Mouse (Mus musculus): ENCODE data around the gene Zfp534. TPM values are rescaled to one million over a fixed set of nuclear protein-coding genes. Genes with fewer than 3 reads are reported as not detected.
"Not testable (repeated sequence)": the region's sequence is repeated elsewhere in the genome, so short reads cannot be mapped to it uniquely, and the experiment has no call there.

The Zfp534 gene
- not detected in 2 replicates for polyA plus RNA-seq (2016; fragmentation: Nextera tagmentation; extraction: Ambion mirVana)

GRCm38 (mm10) chr4:147702453-147702852 is at the start of gene Zfp534:
Gene Zfp534, minus strand, starts transcription at chr4:147702553.
- not testable (repeated sequence) for H3K4me2 ChIP-seq (replicated peaks); H3K9me3 ChIP-seq (replicated peaks); H3K36me3 ChIP-seq; H3K27me3 ChIP-seq; ATAC-seq (ENCODE audit: low FRiP score); H3K4me1 ChIP-seq; H3K27ac ChIP-seq; H3K4me3 ChIP-seq; H3K9ac ChIP-seq
- WGBS: 86% methylated on average over 3 of the region's 3 CpGs

DNA sequence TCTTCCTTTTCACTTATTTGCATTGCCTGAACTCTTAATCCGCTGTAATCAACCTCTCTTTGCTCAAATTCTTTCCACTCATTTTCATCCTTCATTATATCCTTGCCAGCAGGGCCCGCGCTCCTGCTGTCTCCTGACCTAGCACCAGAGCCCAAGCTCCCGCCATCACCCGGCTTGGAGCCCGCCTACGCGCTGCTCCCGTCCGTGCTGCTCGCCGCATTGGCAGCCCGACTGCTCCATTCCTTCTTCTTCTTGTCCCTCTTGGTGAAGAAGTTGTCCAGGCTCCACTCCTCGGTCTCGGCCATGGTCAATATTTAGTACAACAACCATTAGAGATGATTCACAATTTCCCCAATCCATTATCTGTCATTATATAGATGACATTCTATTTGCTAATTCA is 43.9 kb upstream of the Zfp534 start:
- 93% methylated on average over 14 of the region's 15 CpGs for WGBS
- H3K27ac ChIP-seq; H3K27me3 ChIP-seq; H3K9me3 ChIP-seq (replicated peaks); H3K36me3 ChIP-seq; ATAC-seq (ENCODE audit: low FRiP score); H3K4me3 ChIP-seq; H3K4me2 ChIP-seq (replicated peaks); H3K4me1 ChIP-seq; H3K9ac ChIP-seq: not testable (repeated sequence)

DNA sequence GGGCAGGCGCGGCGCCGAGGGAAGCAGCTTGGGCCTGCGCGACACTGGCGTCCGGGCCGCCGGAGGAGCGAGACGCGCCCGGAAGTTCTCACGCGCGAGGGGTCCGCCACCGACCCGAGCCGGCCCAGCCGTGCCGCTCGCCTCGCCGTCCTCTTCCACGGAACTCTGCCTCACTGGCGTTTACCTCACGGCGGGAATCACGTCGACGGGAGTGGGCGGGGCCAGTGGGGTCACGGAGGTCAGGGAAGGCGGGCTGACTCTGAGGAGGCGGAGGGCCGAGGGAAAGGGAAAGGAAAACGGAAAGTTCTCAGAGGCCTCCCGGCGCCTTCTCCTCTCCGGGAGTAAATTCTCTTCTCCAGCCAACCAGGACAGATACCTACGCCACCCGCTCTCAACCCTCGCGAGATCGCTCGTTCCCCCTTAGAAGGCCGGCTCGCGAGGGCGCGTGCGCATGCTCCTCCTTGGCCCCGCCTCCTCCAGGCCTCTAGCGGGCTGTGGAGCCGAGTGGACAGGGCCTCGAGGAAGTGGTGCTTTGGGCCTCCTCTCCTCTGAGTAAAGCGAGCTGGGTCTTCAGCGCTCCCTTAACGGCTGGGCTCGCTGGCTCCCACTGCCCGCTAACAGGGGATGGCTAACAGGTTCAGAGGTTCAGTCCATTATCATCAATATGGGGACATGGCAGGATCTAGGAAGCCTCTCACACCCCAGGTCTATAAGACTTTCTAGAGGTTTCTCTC is 36.5 kb upstream of the Zfp534 start:
- 0 out of 2 replicates have a peak overlapping the region, but pooled peaks have one; percentile 18 for H3K9ac ChIP-seq
- H3K36me3 ChIP-seq; H3K27me3 ChIP-seq; H3K4me1 ChIP-seq; H3K9me3 ChIP-seq (replicated peaks); ATAC-seq (ENCODE audit: low FRiP score); H3K27ac ChIP-seq: not testable (repeated sequence)
- peak overlapping the region; percentile 48 for H3K4me2 ChIP-seq (replicated peaks)
- WGBS: 28% methylated on average over 62 of the region's 63 CpGs
- peak overlapping the region; percentile 34 for H3K4me3 ChIP-seq

- not testable (repeated sequence) for H3K36me3 ChIP-seq; ATAC-seq (ENCODE audit: low FRiP score); H3K9ac ChIP-seq; H3K4me3 ChIP-seq; H3K9me3 ChIP-seq (replicated peaks); H3K4me1 ChIP-seq; H3K4me2 ChIP-seq (replicated peaks); H3K27me3 ChIP-seq; H3K27ac ChIP-seq
- 88% methylated on average over 5 of the region's 5 CpGs for WGBS
Observed at GRCm38 (mm10) chr4:147655245-147655644, 47.1 kb downstream of the Zfp534 start.

DNA sequence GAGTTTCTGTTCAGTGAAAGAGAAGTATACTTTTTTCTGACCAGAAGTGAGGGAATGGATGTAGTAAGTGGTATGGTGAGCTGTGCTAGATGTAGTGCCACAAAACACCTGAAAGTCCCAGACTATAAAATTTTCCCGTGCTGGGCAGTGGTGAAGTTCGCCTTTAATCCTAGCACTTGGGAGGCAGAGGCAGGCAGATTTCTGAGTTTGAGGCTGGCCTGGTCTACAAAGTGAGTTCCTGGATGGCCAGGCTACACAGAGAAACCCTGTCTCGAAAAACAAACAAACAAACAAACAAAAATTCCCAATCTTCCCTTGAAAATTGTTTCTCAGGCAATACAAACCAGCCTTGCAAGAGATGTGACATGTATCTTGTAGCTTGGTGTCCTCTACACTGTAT is 54.9 kb downstream of the Zfp534 start:
- not testable (repeated sequence) for ATAC-seq (ENCODE audit: low FRiP score); H3K27ac ChIP-seq; H3K4me2 ChIP-seq (replicated peaks); H3K4me3 ChIP-seq; H3K4me1 ChIP-seq; H3K27me3 ChIP-seq; H3K9ac ChIP-seq; H3K9me3 ChIP-seq (replicated peaks); H3K36me3 ChIP-seq
- no CpG with 5 or more reads among the region's 3 CpGs for WGBS

- H3K27ac ChIP-seq; ATAC-seq (ENCODE audit: low FRiP score): not testable (repeated sequence)
Observed at GRCm38 (mm10) chr4:147642413-147642812, 59.9 kb downstream of the Zfp534 start, which contains the start of gene Zfp979. Gene Zfp979, minus strand, starts transcription at chr4:147642513.

DNA sequence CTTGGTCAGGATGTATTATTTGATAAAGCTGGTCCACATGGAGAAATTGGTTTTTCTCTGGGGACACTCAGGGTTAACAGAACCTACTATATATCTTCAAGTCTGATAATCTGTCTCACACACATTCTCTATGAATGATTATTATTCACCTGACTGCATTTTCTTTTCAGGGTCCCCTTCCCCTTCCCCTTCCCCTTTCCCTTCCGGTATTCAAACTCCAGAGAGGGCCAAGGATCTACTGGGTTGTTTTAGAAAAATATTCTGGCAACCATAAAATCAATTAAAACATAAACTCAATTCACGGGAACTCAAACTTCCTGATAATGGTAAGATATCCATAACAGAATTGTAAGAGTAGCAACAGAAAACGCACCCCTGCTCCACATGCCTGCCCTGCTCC is 60.4 kb downstream of the Zfp534 start:
- not testable (repeated sequence) for H3K9ac ChIP-seq; H3K9me3 ChIP-seq (replicated peaks); H3K4me3 ChIP-seq; H3K27me3 ChIP-seq; H3K4me1 ChIP-seq; H3K27ac ChIP-seq; ATAC-seq (ENCODE audit: low FRiP score); H3K4me2 ChIP-seq (replicated peaks); H3K36me3 ChIP-seq
- 49% methylated on average over 2 of the region's 3 CpGs for WGBS

More at GRCm38 (mm10) chr4:147642413-147642812, 59.9 kb downstream of the Zfp534 start, which contains the start of gene Zfp979:
- WGBS: no CpG with 5 or more reads among the region's 6 CpGs
- H3K9me3 ChIP-seq (replicated peaks); H3K9ac ChIP-seq; H3K4me2 ChIP-seq (replicated peaks); H3K4me1 ChIP-seq; H3K4me3 ChIP-seq; H3K27me3 ChIP-seq; H3K36me3 ChIP-seq: not testable (repeated sequence)

DNA sequence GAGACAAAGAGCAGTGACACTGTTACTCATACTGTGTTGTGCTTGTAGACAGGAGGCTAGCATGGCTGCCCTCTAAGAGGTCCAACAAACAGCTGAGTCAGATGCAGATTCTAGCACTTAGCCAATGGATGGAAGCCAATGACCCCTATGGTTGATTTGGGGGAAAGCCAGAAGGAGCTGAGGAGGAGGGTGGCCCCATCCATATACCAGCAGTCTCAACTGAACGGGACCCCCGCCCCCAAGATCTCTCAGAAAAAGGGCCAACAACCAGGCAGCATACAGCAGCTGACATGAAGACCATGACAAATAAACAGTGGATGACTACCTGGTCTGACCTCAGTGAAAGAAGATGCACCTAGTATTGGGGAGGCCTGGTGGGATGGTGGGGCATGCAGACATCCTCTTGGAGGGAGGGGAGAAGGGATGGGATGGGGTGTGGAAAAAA is 68.5 kb downstream of the Zfp534 start:
- H3K9me3 ChIP-seq (replicated peaks); H3K9ac ChIP-seq; H3K4me1 ChIP-seq; H3K27me3 ChIP-seq; H3K4me3 ChIP-seq; H3K36me3 ChIP-seq; H3K4me2 ChIP-seq (replicated peaks); H3K27ac ChIP-seq: not testable (repeated sequence)
- peak; percentile 72 for ATAC-seq (ENCODE audit: low FRiP score)
- no CpG with 5 or more reads among the region's 2 CpGs for WGBS

Other genes starting within 250 kb of the Zfp534 start
- 8.5 and 9.8 TPM in 2 replicates for gene Zfp982, start 210.1 kb downstream of the Zfp534 start, polyA plus RNA-seq (2016; fragmentation: Nextera tagmentation; extraction: Ambion mirVana)
- gene Gm16503, start 162.3 kb downstream of the Zfp534 start, polyA plus RNA-seq (2016; fragmentation: Nextera tagmentation; extraction: Ambion mirVana): 0.32 and 0.64 TPM in 2 replicates
- gene Zfp985, start 149.3 kb downstream of the Zfp534 start, polyA plus RNA-seq (2016; fragmentation: Nextera tagmentation; extraction: Ambion mirVana): 0.10 TPM in 1 of 2 replicates, not detected in the other
- 2.4 and 2.8 TPM in 2 replicates for gene Zfp979, start 60.0 kb downstream of the Zfp534 start, polyA plus RNA-seq (2016; fragmentation: Nextera tagmentation; extraction: Ambion mirVana)
- 6.6 TPM in 2 replicates for gene Zfp984, start 107.2 kb upstream of the Zfp534 start, polyA plus RNA-seq (2016; fragmentation: Nextera tagmentation; extraction: Ambion mirVana)
- gene Zfp933, start 145.8 kb upstream of the Zfp534 start, polyA plus RNA-seq (2016; fragmentation: Nextera tagmentation; extraction: Ambion mirVana): 5.9 and 6.3 TPM in 2 replicates
- 45.2 and 46.1 TPM in 2 replicates for gene Miip, start 166.3 kb upstream of the Zfp534 start, polyA plus RNA-seq (2016; fragmentation: Nextera tagmentation; extraction: Ambion mirVana)
- gene Fv1, start 166.4 kb upstream of the Zfp534 start, polyA plus RNA-seq (2016; fragmentation: Nextera tagmentation; extraction: Ambion mirVana): 13.5 and 13.8 TPM in 2 replicates
- gene Mfn2, start 202.2 kb upstream of the Zfp534 start, polyA plus RNA-seq (2016; fragmentation: Nextera tagmentation; extraction: Ambion mirVana): 69.7 and 73.1 TPM in 2 replicates
- 41.7 and 46.3 TPM in 2 replicates for gene Plod1, start 234.2 kb upstream of the Zfp534 start, polyA plus RNA-seq (2016; fragmentation: Nextera tagmentation; extraction: Ambion mirVana)
- 26.7 and 27.7 TPM in 2 replicates for gene 2510039O18Rik, start 238.3 kb upstream of the Zfp534 start, polyA plus RNA-seq (2016; fragmentation: Nextera tagmentation; extraction: Ambion mirVana)